Mouse (Mus musculus) liver, embryonic 14.5 days (tissue): ENCODE results near the gene St3gal4. TPM values are rescaled to one million over a fixed set of nuclear protein-coding genes. Genes with fewer than 3 reads are reported as not detected.

ENCODE experiments used
- ATAC-seq: fragments of 200-750 bp; cut with Nextera tagmentation; 2 replicates; pipeline ENCODE4 v1.8.0; 2017; ENCODE audit warnings: moderate number of reproducible peaks, mild to moderate bottlenecking, moderate library complexity; ENCODE audit not compliant: insufficient read depth
- DNase-seq, 3 experiments: peaks; one replicate each; pipeline ENCODE4 v3.0.0-alpha.2; 2012 to 2013; ENCODE audit warnings: low read depth in 3 of 3, low spot score in 3 of 3
- H3K27ac ChIP-seq: fragments of 300-500 bp; sonication (generic); 2 replicates; pipeline ENCODE4 v1.5.1; 2014; ENCODE audit warnings: moderate library complexity, mild to moderate bottlenecking, control low read depth, inconsistent platforms
- H3K27me3 ChIP-seq: fragments of 300-500 bp; sonication (generic); 2 replicates; pipeline ENCODE4 v1.6.1; 2014; ENCODE audit warnings: mild to moderate bottlenecking, low read length, moderate library complexity; ENCODE audit not compliant: control insufficient read depth, insufficient read depth
- H3K36me3 ChIP-seq: fragments of 300-500 bp; sonication (generic); replicated peaks from 2 replicates; pipeline ENCODE4 v1.6.1; 2014; ENCODE audit warnings: low read depth; ENCODE audit not compliant: control insufficient read depth, insufficient read depth
- H3K4me1 ChIP-seq, 2 experiments: fragments of 200-500 bp in 1 of 2; fragments of 300-500 bp in 1 of 2; sonication (generic) in 1 of 2; replicated peaks; 2 replicates each; pipeline ENCODE4 v1.6.1; 2012 to 2014; ENCODE audit warnings: antibody characterized with exemption in 1 of 2, inconsistent platforms in 1 of 2, low read length in 1 of 2; ENCODE audit not compliant: control insufficient read depth in 2 of 2, insufficient read depth in 2 of 2
- H3K4me2 ChIP-seq: fragments of 300-500 bp; sonication (generic); 2 replicates; pipeline ENCODE4 v1.6.1; 2014; ENCODE audit warnings: low read depth, mild to moderate bottlenecking, control low read depth, moderate library complexity
- H3K4me3 ChIP-seq, 2 experiments: fragments of 200-500 bp in 1 of 2; fragments of 300-500 bp in 1 of 2; sonication (generic) in 1 of 2; 2 replicates each; pipeline ENCODE4 v1.5.1; 2012 to 2014; ENCODE audit warnings: low read depth in 2 of 2, low read length in 2 of 2, mild to moderate bottlenecking in 2 of 2, control low read depth in 1 of 2, inconsistent platforms in 1 of 2, moderate library complexity in 1 of 2; ENCODE audit not compliant: insufficient read depth in 1 of 2
- H3K9ac ChIP-seq: fragments of 300-500 bp; sonication (generic); replicated peaks from 2 replicates; pipeline ENCODE4 v1.6.1; 2014; ENCODE audit warnings: mild to moderate bottlenecking, control low read depth, moderate library complexity
- H3K9me3 ChIP-seq: fragments of 300-500 bp; sonication (generic); 2 replicates; pipeline ENCODE4 v1.6.1; 2016; ENCODE audit warnings: low read length, mixed read lengths; ENCODE audit not compliant: control insufficient read depth
- CTCF ChIP-seq: IDR thresholded peaks from 2 replicates; pipeline ENCODE4 v1.5.1; 2016; ENCODE audit warnings: antibody characterized with exemption, low read depth, control low read depth
- EP300 ChIP-seq: IDR thresholded peaks from 2 replicates; pipeline ENCODE4 v1.6.1; 2016; ENCODE audit warnings: antibody characterized with exemption, low read depth
- WGBS: fragments of 180-500 bp; shearing (Covaris S2); extraction: QIAGEN DNeasy Blood & Tissue Kit; methylation state at CpG from one replicate; pipeline ENCODE4 v1.1.7; 2014; ENCODE audit not compliant: insufficient replicate concordance; 5-methylcytosine and 5-hydroxymethylcytosine counted together
- polyA plus RNA-seq, 2 experiments: library from polyadenylated mRNA; depleted of rRNA in 1 of 2; stranded (reverse) in 1 of 2; unstranded in 1 of 2; fragments of >200 nt; fragmentation: Nextera tagmentation in 1 of 2; extraction: Ambion mirVana in 1 of 2; gene quantifications; 2 replicates each; pipeline versions ENCODE4 v1.2.1 to v1.2.3; 2012 to 2014

Gene St3gal4
- polyA plus RNA-seq (2012; rRNA removed) = 4.6 and 6.0 TPM in 2 replicates
- polyA plus RNA-seq (2014; fragmentation: Nextera tagmentation; extraction: Ambion mirVana) = 17.8 and 19.2 TPM in 2 replicates

- H3K27ac ChIP-seq = peak within 1 kb of the TSS; percentile 94
- H3K27me3 ChIP-seq = no peaks in the 10 kb centered on the region
- peak within 1 kb of the TSS; percentile 88 to 98 for H3K4me3 ChIP-seq
- peaks cover 72 to 77% of the 10 kb centered on the region in 2 experiments for H3K4me1 ChIP-seq
- H3K9ac ChIP-seq = peak within 1 kb of the TSS; percentile 98
- TF ChIP-seq CTCF (no peak), EP300 (no peak)
- H3K4me2 ChIP-seq = peak within 1 kb of the TSS; percentile 100
- ATAC-seq (no peak), DNase-seq (no peak)
- peaks cover 15% of the 10 kb centered on the region for H3K36me3 ChIP-seq
- H3K9me3 ChIP-seq = no peaks in the 10 kb centered on the region
- 76% methylated on average over 6 of the region's 6 CpGs for WGBS
These were observed at the start of gene St3gal4 for GRCm38 (mm10) chr9:35119168-35119567. St3gal4 (minus strand) TSS chr9:35119268.

- TF ChIP-seq EP300 (no peak), CTCF (no peak)
- no peaks in the 10 kb centered on the region for H3K9me3 ChIP-seq
- no peak overlapping the region for H3K4me3 ChIP-seq
- H3K9ac ChIP-seq = no peak overlapping the region
- no peak for DNase-seq
- peaks cover under 1 to 7% of the 10 kb centered on the region in 2 experiments; a peak in 3 of 4 replicates for H3K4me1 ChIP-seq
- WGBS = 60% methylated on average over 9 of the region's 9 CpGs
- no peak overlapping the region for H3K4me2 ChIP-seq
- H3K27ac ChIP-seq = no peak overlapping the region
- peaks cover 2% of the 10 kb centered on the region for H3K36me3 ChIP-seq
- no peak for ATAC-seq
- no peaks in the 10 kb centered on the region for H3K27me3 ChIP-seq
These were observed 47.9 kb upstream of the St3gal4 start for GRCm38 (mm10) chr9:35166798-35167635.

- H3K4me2 ChIP-seq = no peak overlapping the region
- H3K4me1 ChIP-seq = peaks cover 0 to 7% of the 10 kb centered on the region in 2 experiments; a peak in 2 of 4 replicates
- ATAC-seq (no peak), DNase-seq (peak in 2 of 3 experiments; percentile 12 to 33)
- peaks cover 2% of the 10 kb centered on the region for H3K36me3 ChIP-seq
- WGBS = 47% methylated on average over 3 of the region's 3 CpGs
- no peak overlapping the region for H3K4me3 ChIP-seq
- H3K27ac ChIP-seq = no peak overlapping the region
- H3K27me3 ChIP-seq = no peaks in the 10 kb centered on the region
- no peak for TF ChIP-seq EP300
- peak; percentile 61 for TF ChIP-seq CTCF
- H3K9ac ChIP-seq = no peak overlapping the region
- no peaks in the 10 kb centered on the region for H3K9me3 ChIP-seq
These were observed 47.2 kb upstream of the St3gal4 start for GRCm38 (mm10) chr9:35166144-35166797.

GRCm38 (mm10) chr9:35164142-35164874 is 45.2 kb upstream of the St3gal4 start:
- Histone ChIP-seq H3K4me1 (peaks cover 0 to 7% of the 10 kb centered on the region in 2 experiments; a peak in 2 of 4 replicates), H3K9ac (no peak overlapping the region), H3K4me2 (no peak overlapping the region), H3K36me3 (no peaks in the 10 kb centered on the region; the same call in none of the 2 replicates), H3K4me3 (no peak overlapping the region), H3K27ac (no peak overlapping the region), H3K9me3 (no peaks in the 10 kb centered on the region), H3K27me3 (no peaks in the 10 kb centered on the region)
- DNase-seq (no peak), ATAC-seq (no peak)
- WGBS = 35% methylated on average over 5 of the region's 5 CpGs
- TF ChIP-seq EP300 (no peak), CTCF (no peak)
